Mouse (Mus musculus) liver, adult 2 months (tissue): ENCODE results near the gene Arhgap1.

Experiments used
- CTCF ChIP-seq: fragments of 200-500 bp; IDR thresholded peaks from 2 replicates; pipeline ENCODE4 v1.5.1; 2011; ENCODE audit warnings: low read depth, low read length, control low read depth
- POLR2A ChIP-seq: fragments of 200-500 bp; IDR thresholded peaks from 2 replicates; pipeline ENCODE4 v1.6.1; 2011; ENCODE audit warnings: low read length, control low read depth; ENCODE audit not compliant: insufficient read depth; ENCODE audit errors: extremely low read depth

DNA sequence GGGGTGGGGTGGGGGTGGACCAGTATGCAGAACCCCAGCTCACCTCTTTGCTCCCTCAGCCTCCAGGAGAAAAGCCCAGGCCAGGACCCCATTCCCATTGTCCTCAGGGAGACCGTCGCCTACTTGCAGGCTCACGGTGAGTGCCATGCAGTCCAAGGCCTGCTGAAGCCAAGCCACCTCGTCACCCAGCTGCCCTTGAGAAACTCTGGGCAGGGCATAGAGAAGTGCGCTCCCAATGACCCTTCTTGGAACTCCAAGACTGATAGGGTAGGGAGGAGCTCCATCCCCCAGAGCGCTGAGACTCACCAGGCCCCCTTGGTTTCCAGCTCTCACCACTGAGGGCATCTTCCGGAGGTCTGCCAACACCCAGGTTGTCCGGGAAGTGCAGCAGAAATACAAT lies 19.7 kb downstream of the Arhgap1 start:
- TF ChIP-seq CTCF (no peak), POLR2A (no peak)
